Mouse (Mus musculus): ENCODE results near the gene Dctn1.

GRCm38 (mm10) chr6:83175996-83176395, 10.3 kb downstream of the Dctn1 start:
- no peak for TF ChIP-seq CTCF (IDR thresholded peaks at IDR 0.05; ENCODE audit: low read depth, low read length)
- TF ChIP-seq GATA1 (IDR thresholded peaks at IDR 0.05; ENCODE audit: borderline replicate concordance, low read length), result no peak
- TF ChIP-seq TAL1 (conservative IDR thresholded peaks at IDR 0.05; ENCODE audit: low read depth, low read length), result no peak
- TF ChIP-seq POLR2AphosphoS5 (IDR thresholded peaks at IDR 0.05; ENCODE audit: insufficient replicate concordance, low read depth, low read length), result no peak

All from G1E (cell line).